Mouse (Mus musculus) ZHBTc4 (cell line): ENCODE results near the gene Sipa1l1.

ENCODE experiments used
- DNase-seq: peaks from one replicate; pipeline ENCODE4 v3.0.0-alpha.2; 2011; ENCODE audit warnings: low read depth, low spot score

Sipa1l1 gene

DNA sequence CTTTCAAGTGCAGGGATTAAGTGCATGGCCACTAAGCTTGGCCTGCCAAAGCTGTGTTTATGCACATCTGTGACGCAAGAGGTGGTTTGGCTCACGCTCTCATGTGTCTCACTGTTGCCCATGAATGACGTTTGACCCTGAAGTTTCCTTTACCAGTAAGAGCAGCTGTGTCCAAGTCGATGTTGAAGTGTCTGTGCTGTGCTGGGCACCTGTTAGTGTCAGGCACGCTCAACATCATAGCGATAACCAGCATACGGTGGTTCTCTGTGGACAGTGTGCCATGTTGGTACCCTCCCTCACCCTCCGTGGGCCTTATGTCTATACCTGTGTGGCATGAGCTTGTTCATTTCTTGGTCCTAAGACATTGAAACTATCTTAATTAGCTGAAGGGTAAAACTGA is 249.9 kb downstream of the Sipa1l1 start:
- DNase-seq = no peak

DNA sequence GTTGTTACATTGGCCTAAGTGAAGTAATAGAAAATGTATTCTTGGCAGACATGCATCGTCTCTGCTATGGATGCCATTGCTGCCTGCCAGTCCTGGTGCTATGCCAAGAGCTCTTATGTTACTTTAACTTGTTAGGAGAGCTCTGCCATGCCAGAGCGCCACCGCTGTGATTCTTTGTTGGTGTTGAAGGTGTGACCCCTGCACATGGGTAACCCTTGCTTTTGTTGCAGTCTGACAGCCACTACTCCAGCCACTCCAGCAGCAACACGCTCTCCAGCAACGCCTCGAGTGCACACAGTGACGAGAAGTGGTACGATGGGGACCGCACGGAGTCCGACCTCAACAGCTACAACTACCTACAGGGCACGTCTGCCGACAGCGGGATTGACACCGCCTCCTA is 255.7 kb downstream of the Sipa1l1 start:
- peak; percentile 26 for DNase-seq

DNA sequence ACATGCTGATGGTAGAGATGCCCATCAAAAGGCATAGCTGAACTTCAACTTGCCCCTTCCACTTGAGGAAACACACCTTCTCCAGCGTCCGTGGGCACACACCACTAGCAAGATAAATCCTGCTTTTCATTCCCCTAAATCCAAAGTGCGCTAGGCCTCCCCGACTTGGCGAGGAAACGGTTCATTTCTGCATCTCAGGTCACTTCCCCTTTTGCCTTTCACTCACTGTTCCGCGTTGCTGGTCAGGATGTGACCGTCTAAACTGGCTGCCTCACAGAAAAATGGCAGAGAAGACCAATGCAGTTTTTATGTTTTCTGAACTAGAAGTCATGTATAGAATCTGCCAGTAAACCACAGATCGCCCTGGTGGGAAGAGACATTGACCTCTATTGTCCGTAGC is 256.7 kb downstream of the Sipa1l1 start:
- DNase-seq = no peak

DNA sequence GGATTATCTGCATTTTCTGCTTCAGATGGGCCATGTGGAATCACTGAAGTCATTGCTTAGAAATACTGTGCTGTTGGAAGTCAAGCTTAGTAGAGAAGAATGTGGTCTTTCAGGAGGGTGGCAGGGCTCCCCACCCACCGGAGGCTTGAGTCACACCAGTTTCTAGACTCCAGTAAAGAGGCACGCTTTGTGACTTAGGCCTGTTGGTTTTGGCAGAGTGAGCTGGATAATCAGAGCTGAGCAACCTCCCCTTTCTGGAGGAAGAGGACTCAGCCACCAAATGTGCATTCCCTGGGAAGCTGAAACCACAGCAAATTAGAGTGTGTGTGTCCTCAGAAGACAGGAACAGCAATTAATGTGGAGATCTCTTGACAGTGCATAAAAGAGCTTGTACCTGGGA is 258.3 kb downstream of the Sipa1l1 start:
- DNase-seq = no peak

DNA sequence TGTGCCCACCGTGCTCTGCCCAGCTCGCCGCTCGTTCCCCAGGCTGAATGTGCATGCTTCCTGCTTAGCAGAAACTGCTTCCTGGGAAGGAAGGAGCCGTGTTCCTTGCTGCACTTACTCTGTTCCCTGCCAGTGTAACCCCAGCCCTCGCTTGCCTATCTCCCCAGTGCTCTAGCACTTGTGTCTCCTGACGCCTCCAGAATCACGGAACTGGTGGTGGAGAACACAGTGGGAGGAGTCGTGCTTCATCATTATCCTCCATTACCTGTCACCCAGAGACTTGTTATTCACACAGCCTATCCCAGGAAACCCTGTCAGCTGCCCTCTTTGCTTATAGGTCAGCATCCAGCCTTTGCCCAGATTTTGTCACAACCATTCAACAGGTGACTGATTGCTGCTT is 259.3 kb downstream of the Sipa1l1 start:
- no peak for DNase-seq

DNA sequence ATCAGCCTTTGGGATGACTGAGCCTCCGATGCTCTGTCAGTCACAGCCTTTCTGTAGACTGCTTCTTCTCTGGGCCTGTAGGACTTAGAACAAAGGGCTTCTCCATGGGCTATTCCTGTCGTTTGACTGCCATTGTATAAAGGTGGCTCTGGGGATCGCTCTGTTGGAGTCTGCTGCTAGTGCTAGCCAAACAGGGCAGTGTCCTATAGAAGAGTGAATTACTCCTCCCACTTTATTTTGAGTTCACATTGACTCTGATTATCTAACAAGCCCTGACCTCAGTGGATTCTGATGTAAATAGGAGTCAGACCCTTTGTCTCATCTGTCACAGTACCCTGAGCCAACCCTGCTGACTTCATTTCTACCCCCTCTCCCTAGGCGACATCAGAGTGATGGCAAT is 264.2 kb downstream of the Sipa1l1 start:
- DNase-seq = peak; percentile 69

DNA sequence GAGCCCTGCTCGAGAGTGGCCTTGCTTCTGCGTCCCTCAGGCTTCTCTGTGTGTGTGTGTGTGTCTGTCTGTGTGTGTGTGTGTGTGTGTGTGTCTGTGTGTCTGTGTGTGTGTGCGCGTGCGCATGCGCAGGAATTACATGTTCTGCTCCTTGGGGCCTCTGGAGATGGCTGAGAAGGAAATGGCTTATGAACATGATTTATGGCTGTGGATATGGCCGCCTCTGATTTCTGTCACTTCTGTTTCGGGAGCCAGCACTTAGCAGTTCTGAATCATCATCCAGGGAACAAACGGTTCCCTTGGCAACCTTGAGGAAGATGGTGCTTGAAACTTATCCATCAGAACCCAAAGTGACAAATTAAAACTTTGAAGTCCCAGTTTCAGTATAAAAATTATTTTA is 265.5 kb downstream of the Sipa1l1 start:
- no peak for DNase-seq

DNA sequence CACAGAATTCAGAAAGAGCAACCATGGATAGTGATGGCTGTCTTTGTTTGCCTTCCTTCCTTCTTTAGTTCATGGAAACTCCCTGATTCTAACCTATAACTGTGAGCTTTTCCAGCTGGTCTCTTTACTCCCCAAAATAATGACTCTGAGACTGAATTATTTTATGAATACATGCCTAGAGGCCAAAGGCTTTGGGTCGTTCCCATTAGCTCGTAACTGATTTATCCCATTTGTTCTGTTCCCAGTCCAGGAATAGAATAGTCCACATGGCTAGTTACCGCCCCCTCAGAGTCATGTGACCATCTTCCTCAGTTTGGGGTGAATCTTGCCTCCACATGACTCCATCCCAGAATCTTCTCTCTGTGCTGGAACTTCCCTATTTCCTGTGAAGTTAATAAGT is 272.4 kb downstream of the Sipa1l1 start:
- DNase-seq = no peak

DNA sequence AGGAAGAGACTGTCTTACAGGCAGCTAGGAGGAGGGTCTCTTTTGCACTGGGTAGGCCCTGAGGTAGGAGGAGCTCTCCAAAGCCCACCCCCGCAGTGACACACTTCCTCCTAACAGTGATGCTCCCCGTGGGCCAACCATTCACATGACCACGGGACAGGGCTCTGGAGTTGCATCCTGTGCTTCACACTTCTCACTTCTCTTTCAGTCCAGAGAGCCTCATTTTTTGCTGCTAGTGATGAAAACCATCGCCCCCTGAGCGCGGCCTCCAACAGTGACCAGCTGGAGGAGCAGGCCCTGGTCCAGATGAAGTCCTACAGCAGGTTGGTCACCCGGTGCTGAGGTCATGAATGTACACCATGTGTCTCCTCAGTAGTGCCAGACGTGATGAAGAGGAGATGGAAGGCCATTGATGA is 277.5 kb downstream of the Sipa1l1 start:
- no peak for DNase-seq

DNA sequence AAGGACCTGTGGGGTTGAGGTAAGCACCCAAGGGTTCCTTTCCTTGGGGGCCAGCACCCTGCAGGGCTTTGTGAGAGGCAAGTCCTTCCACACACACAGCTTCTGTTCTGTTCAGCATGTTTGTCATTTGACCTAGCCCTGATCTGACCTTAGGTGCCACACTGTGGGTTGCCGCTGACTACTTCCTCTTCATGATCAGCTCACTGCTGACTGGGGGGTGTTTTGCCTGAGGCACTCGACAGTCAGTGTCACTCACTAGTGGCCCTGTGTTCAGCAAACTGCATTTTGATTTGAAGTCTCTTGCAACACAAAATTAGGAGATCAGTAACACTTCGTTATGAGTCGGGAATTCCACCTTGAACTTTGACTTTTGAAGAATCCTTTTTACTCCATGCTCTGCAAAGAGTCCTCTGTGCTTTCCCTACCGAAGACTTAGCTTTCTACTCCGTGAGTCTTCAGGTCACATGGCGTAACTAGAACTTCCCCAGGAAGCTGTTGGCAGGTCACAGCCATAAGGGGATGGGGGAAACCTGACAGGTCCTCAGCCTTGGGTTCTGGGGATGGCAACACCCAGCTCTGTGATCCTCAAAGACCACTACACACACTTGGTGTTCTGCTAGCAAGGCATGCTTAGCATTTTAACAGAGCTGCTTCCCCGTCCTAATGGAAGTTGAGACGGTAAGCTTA is 279.2 kb downstream of the Sipa1l1 start:
- peak; percentile 18 for DNase-seq

DNA sequence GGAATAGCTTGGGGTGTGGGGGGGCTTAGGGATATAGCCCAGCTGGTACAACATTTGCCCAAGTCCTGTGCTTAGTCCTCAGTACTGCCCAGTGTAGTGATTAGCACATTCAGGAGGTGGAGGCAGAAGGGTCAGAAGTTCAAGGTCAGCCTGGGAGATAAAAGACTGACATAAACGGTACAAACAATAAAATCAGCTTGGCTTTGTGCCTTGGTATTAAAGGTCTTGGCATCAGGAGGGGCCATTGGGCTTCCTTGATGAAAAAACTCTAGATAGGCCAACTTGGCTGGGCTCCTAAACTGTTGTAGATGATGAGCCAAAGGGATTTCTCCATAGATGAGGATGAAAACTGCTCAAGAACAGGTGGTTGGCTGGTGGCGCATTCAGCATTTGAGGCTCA is 283.3 kb downstream of the Sipa1l1 start:
- DNase-seq = no peak

DNA sequence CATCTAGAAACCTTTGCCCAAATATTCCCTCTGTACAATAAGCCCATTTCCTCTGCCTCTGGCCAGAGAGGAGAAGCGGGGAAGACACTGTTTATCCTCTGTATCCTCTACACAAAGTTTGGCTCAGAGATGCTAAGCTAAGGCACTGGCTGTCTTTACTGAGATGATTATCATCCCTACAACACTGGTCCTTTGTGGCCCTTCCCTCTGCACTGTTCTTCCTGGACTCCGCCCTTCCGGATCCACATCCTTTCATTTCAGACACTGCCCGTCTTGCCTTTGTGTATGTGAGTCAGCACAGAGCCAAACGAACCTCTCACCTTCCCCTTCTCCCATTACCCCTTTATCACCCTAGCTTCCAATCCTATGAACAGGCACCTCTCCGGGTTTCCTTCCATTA is 285.3 kb downstream of the Sipa1l1 start:
- peak; percentile 59 for DNase-seq

DNA sequence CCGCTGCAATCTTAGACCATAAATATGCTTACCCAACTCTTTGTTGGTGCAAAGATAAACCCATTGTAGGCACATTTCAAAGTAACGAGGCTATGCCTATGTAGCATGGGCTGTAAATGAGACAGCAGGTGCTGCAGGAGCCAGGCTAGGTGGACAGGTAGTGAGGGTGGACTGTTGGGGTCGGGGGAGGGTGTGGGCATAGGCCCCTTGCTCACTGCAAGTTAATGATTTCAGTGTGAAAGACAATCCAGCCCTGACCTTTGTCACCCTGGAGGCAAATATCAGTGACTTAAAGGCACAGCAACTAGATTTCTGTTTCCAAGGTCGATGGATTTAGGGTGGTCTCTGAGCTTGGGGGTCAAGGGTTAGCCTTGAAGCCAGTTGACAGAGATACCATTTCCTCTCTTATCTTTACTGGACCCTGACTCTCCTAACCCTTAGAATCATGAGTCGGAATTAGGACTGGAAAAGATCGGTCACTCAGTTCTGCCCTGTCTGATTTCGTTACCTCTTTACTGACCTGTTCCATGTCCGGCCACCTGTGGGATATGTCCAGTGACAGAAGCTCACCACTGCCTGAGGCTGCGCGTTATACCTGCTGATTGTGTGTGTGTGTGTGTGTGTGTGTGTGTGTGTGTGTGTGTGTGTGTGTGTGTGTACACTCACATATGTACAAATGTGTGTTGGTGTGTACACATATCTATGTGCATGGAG is 286.7 kb downstream of the Sipa1l1 start:
- DNase-seq = no peak

DNA sequence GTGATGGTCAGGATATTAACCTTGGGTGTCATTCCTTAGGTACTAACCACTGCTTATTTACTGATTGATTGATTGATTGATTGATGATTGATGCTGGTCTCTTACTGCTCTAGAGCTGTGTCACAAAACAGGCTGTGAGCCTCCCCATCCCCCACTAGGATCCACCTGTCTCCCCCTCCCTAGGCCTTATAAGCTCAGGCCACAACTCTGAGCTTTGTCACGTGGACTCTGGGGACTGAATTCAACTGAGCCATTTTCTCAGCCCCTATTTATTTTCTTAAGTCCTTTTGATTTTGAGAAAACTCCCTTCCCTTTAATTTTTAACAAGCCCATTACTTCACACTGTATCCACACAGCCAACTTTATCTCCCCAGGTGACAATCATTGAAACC is 287.3 kb downstream of the Sipa1l1 start:
- no peak for DNase-seq

DNA sequence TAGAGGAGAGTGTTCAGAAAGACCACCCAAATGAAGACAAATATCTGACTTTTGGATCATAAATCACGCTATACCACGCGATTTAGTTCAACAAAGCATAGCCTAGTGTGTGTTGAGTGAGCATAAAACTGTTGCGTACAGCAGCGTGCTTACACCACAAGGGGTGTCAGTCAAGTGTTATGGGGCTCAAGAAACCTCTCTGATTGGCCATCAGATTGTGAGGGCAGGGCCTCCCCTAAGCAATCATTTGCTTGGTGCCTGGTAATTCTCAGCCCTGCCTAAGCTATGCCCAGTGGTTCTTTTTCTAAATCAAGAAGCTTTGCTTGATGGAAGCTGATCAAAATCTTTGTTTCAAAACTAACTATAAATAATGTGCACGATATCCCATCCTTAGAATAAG is 288.5 kb downstream of the Sipa1l1 start:
- no peak for DNase-seq

DNA sequence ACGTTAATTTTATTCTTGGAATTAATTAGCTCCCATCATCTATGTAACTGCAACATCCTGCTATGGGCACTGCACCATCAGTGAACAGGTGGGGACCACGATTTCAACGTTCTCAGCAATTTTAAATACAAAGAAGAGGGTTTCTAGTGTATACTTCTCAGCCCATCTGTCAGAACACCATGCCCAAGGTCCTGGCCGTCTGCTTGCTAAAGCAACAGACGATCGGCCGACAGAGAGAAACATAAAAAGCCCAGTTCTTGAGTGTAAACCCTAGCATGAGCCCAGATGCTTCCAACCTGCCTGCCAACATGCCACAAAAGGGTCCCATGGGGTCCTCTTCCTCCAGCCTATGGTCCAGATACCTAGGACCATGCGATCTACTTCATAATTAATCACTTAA is 288.9 kb downstream of the Sipa1l1 start:
- no peak for DNase-seq

DNA sequence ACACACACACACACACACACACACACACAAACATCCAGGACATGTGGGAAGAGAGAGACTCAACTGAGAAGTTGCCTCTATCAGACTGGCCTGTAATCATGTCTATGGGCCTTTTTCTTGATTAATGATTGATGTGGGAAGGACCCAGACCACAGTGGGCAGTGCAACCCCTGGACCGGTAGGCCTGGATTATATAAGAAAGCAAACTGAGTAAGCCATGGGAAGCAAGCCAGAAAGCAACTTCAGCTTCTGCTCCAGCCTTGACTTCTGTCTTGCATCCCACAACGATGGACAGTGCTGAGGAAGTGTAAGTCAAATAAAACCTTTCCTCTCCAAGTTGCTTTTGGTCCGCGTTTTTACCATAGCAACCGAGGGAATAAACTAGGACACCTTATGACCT is 298.1 kb downstream of the Sipa1l1 start:
- DNase-seq = no peak

DNA sequence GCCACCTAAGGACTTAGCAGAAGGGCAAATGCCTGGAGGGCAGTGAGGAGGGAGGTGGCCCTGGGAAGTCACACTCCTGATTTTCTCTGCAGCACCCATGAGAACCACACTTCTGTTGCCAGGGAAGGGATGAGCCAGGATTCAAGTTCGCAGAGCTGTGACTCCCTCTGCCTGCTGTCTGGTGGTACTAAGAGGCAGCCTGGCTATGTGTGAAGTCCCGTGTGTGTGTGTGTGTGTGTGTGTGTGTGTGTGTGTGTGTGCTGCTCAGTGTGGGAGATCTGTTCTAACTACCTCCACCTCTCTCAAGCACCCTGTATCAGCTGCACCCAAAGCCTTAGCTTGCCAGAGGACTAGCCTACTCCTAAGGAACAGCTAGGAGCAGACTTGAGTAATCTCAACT is 298.5 kb downstream of the Sipa1l1 start:
- no peak for DNase-seq

DNA sequence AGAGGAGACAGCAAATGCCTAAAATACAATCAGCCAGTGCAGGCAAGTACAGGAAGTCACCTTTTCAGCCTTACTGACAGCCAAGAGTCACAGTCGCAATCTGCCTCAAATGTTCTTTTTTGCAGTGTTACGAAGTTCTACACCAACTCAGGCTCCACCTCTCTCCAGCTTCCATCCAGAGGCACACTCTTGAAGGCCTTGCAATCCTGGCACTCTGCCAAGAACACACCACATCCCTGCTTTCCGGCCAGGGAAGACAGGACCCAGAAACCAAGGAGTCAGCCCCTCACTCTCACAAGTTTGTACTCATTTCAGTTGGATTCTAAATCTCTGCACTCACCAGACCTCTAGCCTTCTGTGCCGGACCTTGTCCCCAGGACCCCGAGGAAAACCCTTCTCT is 299.3 kb downstream of the Sipa1l1 start:
- DNase-seq = no peak

DNA sequence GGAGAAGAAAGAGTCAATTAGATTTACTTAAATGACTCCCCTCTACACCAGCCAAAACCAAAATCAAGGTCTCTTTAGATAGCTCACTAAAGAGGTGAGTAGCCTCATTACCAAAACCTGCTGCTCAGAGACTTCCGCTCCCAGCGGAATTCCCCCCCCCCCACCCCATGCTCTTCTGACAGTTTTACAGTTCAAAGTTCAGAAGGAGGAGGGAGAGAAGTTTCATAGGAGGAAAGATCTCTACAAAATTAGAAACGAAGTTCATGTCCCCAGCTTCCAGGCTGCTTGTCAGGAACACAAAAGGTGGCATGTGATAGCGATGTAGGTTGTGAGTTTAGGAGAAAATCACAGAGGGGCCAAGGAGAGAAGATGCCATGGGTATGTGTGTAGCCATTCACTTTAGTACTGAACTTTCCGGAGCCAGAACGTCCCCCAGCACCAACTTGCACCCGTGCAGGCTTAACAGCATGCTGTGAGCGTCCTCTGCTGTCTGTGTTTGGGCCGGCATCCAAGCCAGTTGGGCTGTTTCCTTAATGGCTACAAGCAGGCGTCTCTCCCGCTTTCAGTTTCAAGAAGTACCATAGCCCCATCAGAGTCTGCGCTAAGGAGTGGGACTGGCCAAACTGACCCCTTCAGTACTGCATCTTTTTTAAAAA is 300.7 kb downstream of the Sipa1l1 start:
- DNase-seq = peak; percentile 78

DNA sequence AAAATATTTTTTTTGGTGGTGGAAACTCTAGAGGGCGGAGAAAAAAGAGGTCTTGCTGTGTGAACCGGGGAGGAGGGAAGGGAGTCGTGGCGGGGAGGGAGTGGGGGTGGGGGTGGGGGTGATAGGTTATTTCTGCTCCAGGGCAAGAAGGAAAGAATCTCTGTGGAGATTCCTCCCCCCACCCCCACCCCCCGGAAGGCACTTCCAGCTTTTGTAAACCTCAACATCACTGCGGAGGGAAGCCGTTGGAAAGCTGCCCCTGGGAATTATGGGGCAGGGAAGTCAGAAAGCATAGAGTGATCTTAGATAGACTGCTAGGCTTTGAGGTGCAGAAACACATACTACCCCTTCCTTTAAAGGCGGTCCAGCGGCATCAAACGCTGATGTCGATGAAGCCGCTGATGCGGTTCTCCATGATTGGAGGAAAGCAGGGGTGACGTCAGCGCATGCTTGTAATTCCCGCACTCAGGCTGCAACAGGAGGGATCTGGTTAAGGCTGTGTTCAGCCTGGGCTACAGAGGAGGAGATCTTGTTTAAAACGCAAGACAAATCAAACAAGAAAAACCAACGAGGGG is 301.3 kb downstream of the Sipa1l1 start:
- DNase-seq = peak; percentile 79

DNA sequence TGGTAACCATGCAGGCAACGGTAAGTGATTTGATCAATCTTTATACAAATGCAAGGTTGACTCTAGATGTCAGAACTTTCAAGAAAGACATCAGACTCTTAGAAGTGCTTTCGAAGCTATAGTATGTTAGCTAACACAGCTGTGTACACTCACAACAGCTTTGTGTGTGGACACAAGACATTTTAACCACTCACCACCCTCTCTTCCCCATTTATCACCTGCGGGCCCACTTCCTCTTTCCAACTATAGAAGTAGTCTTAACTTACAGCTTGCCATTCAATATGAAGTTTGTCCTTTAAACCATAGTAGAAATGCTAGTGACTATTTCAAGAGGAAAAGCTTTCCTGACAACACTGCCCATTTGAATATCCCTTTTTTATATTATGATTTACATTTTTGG is 303.7 kb downstream of the Sipa1l1 start:
- no peak for DNase-seq

DNA sequence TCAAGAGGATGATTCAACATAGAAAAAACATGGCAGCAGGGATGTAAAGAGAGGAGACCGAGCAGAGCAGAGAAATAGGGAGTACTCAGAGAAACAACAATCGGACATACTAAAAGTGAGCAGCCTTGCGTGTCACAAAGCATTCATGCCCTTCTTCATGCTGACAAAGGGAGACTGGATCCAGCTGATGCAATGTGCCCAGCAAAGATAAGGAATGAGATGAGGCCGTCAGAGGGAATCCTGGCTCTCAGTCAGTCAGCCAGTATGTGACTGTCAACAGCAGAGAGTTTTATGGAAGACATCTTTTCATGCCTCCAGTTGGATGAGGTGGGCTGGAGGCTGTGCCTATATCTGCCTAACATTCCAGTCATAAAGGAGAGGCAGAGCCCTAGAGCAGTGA is 304.1 kb downstream of the Sipa1l1 start:
- no peak for DNase-seq
